Mouse (Mus musculus) right cerebral cortex, postnatal 36 days (tissue): ENCODE results near the gene Hsf4.

Experiments
- DNase-seq, 2 experiments: peaks; one replicate each; pipeline ENCODE4 v3.0.0; 2022; ENCODE audit warnings: low spot score in 2 of 2, mixed read lengths in 1 of 2

The Hsf4 gene

DNA sequence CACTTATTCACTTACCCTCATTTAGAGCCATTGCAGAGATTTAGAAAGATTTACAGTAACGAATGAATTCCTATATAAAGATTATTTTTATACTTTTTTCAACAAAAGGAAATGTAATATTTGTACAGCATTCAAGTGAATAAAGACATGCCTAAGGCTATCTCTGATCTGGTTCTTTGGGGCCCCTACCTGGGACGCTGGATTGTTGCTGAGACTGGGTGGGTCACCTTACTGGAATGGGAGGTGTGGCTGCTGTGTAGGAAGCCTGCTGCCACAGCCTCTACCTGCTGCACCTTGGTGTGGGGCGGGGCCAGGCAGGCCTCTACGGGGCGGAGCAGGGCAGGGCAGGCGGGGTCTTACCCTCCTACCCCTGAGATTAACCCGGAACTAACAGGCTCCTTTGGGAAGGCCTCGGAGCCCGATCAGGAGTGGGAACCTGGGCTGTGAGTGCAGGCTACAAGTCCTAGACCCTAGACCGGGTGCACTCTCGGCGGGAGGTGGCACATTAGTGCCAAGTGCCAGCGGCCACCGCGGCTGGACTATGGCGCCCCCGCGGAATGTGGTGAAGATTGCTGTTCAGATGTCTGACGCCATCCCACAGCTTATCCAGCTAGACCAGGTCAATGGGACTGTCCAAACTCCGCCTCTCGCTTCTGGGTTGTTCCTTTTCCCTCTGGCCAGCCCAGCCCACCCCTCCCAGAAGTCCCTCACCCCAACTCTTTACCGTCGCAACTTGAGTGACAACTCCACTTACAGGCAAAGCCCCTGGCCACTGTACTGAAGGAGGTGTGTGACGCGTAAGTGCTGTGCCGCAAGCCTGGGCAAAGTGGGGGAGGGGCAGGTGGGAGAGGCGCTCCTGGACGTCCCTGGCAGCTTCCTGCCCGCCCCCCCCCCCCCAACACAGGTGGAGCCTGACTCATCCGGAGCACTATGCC is 35.9 kb downstream of the Hsf4 start, which contains the start of gene Elmo3:
Gene Elmo3 (plus strand): TSS at position 391 of the 935 bp plus-strand sequence.
- DNase-seq, result no peak

- no peak for DNase-seq
Observed at GRCm38 (mm10) chr8:105306146-105306691, 36.6 kb downstream of the Hsf4 start.

- DNase-seq, result no peak
Observed at GRCm38 (mm10) chr8:105307670-105308069, 38.1 kb downstream of the Hsf4 start.

DNA sequence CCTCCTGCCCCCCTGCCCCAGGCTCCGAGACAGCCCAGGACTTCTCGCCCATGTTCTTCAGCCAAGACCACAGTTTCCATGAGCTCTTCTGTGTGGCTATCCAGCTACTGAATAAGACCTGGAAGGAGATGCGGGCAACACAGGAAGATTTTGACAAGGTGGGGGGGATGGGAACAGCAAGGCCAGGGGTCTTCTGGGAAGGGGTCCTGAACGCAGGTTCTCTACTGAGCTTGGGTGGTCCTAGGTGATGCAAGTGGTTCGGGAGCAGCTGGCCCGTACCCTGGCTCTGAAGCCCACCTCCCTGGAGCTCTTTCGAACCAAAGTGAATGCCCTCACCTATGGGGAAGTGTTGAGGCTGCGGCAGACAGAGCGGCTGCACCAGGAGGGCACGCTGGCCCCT is 38.8 kb downstream of the Hsf4 start:
- no peak for DNase-seq

DNA sequence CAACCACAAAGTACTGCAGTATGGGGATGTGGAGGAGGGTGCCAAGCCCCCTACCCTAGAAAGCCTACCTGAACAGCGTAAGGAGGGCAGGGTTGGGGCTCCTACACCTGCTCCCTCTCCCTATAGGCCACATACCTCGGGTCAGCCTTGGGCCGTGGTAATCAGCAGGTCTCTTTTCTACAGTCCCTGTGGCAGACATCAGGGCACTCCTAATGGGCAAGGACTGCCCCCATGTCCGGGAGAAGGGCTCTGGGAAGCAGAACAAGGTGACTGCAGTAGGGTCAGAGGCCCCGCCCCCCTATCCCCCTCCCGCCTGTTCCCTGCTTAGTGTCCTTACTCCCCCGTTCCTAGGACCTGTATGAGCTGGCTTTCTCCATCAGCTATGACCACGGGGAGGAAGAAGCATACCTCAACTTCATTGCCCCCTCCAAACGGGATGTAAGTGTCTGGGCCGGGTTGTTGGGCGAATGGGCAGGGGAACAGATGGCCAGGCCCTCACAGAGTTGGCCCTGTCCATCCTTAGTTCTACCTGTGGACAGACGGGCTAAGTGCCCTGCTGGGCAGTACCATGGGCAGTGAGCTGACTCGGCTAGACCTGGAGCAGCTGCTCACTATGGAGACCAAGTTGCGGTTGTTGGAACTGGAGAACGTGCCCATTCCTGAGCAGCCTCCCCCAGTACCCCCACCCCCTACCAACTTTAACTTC is 39.7 kb downstream of the Hsf4 start:
- DNase-seq, result no peak

GRCm38 (mm10) chr8:105310118-105310517 is 40.5 kb downstream of the Hsf4 start:
- no peak for DNase-seq

DNA sequence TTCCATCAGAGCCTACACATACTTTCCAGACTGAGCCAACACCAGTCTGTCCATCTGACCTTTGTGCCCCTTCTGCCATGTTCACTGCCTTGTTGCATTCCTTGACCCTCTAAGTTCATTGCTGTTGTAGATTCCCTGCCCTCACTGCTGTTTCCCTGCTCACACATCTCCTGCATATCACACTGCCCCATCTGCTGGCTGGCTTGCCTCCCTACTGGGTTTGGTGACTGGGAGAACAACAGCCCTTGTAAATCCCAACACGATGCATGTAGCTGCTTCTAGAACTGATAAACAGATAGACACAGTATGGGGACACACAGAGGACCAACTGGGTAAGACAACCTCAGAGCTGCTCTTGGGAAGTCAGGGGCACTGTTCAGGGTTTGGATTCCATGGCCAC is 42.1 kb downstream of the Hsf4 start:
- no peak for DNase-seq

DNA sequence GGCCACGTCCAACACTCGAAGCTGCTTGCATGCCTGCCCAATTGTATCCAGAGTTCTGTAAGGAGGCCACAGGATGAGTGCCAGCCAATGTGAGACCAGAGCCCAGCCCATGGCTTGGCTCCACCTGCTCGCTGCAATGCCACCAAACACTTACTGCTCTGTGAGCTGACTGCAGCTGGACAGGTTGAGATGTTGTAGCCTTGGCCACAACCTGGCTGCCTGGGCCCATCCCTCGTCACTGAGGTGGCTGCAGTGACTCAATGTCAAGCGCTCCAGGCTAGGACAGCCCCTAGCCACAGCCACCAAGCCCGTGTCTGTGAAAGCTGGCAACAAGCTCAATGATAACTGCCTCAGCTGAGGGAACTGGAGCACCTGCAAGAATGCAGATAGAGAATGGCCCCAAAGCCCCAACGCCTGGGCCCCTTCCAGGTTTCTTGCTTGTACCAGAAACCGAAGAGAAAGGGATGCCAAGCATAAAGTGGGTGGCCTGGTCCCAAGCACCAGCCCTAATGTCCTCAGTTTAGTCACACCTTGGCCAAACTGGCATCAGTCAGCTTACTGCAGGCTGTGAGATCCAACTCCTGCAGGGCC is 43.4 kb downstream of the Hsf4 start:
- no peak for DNase-seq

DNA sequence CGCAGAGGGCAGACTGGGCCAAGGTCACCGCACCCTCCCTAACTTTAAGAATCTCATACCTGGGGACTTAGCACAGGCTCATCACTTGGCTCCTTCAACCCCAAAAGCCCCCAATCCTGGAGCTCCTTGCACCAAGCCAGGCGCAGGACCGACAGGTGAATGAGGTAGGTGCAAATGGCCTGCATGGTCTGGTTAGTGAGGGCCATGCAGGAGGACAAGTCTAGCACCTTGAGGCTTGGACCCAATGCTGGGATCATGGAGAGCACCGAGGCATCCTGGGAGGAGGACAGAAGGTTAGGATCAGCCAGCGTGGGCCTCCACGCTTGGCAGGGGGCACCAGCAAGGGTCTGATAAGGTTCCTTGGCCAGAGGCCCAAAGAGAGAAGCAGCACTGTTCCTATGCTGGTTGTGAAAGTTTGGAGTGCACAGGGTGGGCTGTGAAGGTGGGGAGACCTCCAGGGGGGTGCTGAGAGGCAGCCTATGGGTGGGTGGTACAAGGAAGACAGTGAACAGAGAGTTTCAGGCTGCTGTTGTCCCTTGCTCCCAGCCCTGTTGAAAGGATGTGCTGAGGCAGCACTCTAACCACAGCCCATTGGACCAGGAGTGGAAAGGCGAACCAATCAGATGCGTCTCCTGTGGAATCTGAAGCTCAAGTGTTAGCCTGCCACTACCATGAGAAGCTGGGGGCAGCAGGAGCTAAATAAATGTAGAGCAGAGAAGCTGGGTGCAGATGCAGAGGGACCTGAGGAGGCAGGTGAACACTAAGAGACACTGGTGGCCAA is 44.2 kb downstream of the Hsf4 start:
- no peak for DNase-seq

DNA sequence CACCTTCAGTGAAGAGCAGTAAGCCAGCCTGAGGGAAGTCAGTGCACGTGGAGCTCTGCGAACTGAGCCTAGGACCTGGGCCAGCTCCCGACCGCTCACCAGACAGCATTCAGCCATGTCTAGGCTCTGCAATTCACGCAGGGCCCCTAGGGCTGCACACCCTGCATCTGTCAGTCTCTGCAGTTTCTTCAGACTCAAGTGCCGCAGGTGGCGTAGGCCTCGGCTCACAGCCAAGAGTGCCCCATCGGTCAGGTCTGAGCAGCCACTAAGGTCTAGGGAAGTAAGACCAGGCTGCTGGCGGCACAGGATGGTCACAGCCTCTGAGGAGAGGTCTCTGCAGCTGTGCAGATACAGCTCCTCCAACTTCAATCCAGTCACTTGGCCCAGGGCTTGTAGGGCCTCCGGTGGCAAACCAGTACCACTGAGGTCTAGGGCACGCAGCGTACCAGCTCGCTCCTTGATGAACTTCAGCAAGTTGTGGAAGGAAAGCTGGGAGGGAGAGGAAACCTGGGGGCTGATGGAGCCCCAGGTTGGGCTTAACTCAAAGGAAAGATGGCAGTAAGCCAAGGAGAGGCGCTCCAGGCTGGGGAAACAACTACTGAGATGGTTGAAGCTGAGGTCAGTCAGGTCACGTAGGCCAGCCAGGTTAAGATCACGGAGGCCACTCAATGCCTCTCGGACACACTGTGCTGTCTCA is 45.6 kb downstream of the Hsf4 start:
- no peak for DNase-seq

DNA sequence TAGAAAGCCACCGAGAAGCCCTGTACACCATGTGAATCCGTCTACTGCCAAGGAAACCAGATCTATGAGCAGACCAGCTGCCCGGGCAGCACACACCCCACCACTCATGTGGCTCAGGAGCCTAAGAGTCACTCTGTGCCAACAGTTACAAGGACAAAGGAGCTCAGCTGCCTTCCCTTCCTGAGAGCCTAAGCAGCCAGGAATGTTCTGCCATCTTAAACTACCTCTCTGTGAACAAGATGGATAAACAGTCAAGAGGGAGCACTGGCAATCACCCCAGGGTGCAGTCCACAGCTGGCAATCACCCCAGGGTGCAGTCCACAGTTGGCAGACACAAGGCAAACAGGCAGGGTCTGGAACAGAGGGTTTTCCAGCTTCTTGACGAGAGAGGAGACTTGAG is 48.3 kb downstream of the Hsf4 start:
- DNase-seq, result no peak

DNA sequence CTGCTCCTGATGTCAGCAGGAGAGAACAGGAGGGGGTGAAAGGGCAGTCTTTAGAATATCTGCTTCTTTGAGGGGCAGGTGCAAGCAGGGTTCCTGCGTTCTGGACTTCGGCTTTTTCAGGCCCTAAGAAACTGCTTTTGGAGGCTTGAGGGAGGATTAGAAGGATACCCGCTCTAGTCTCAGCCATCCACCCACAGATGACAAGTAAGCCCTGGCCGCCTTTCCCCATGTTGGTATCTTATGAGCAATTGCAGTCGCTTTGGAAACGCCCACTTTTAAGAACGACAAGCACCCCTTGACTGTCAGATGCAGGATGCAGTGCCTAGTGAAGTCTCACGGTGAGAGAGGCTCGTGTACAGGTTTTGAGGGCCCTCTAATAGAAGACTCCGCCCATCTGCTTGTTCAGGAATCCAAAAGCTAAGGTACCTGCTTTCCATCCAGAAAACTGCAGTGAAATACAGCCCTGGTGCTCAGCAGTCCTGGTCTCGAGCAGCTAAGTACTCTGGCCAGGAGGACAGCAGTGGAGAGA is 49.1 kb downstream of the Hsf4 start:
- DNase-seq, result no peak

DNA sequence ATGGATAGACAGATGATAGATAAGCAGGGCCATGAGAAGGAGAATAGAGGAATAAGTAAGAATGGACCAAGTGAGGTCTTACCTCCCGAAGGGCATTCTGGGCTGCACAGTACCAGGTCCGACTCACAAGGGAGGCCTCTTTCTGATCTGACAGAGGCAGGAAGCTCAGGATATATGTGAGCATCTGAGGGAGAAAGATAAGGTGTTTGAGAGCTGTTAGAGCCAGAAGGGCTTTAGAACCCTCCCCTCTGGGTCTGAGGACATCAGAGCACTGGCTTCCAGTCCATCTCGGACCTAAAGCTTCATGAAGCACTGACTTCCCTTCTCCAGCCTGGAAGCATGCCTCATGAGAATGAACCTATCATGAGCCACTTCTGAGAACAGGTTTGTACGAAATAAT is 53.6 kb downstream of the Hsf4 start:
- DNase-seq, result no peak
